Mouse (Mus musculus): Measurements from ENCODE around the gene March6. TPM values are rescaled to one million over a fixed set of nuclear protein-coding genes. Genes with fewer than 3 reads are reported as not detected.

The March6 gene
- polyA plus RNA-seq, 1 experiment from 2014 or later, result 12.9 TPM

DNA sequence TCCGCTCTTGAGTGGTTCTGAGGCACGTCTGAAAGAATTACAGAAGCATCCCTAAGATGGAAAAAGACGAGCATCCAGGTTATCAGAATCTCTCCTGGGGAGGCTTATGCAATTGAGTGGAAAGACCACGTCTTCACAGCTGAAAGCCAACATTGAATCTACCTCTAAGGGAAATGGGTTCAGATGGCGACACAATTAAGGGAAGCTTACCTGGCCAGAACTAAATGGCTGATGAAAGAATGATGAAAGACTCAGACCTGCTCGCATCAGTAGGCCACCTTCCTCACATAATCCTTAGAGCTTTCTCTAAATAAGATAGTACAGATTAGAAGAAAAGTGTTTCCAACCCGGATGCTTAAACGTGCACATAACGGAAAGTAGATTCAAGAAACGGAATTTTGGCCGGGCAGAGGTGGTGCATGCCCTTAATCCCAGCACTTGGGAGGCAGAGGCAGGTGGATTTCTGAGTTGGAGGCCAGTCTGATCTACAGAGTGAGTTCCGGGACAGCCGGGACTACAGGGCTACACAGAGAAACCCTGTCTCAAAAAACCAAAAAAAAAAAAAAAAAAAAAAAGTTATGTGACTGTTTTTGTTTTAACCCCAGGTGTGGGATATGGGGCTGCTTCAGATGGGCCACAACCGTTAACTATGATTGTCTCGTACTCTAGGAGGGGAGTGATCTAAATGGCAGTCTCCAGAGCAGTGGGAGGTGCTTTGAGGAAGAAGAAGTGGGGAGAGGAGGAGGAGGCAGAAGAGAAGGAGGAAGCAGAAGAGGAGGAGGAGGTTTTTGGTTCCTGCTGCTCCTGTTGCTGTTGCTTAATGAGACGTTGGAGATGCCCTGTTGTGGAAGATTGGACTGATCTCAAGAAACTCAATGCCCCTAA, 835 bp upstream of the March6 start:
- no peaks in the 10 kb centered on the region for H3K36me3 ChIP-seq (replicated peaks)
- H3K27ac ChIP-seq (replicated peaks), result peak overlapping the region; percentile 97
- H3K9me3 ChIP-seq (replicated peaks), result no peaks in the 10 kb centered on the region
- H3K9ac ChIP-seq, result peak overlapping the region; percentile 96
- no peaks in the 10 kb centered on the region for H3K27me3 ChIP-seq
- H3K4me3 ChIP-seq (replicated peaks), result peak overlapping the region; percentile 95
- peak overlapping the region; percentile 91 for H3K4me2 ChIP-seq
- ATAC-seq (ENCODE audit: insufficient read depth), result no peak
- WGBS (ENCODE audit: insufficient replicate concordance), result 6% methylated on average over 16 of the region's 16 CpGs
- peaks cover 70% of the 10 kb centered on the region for H3K4me1 ChIP-seq (replicated peaks)

GRCm38 (mm10) chr15:31529811-31530658, 818 bp downstream of the March6 start:
- ATAC-seq (ENCODE audit: insufficient read depth), result peak; percentile 11
- WGBS (ENCODE audit: insufficient replicate concordance), result under 1% methylated on average over 56 of the region's 56 CpGs
- Histone ChIP-seq H3K4me3 (replicated peaks) (peak overlapping the region; percentile 95), H3K4me1 (replicated peaks) (peaks cover 63% of the 10 kb centered on the region), H3K9me3 (replicated peaks) (no peaks in the 10 kb centered on the region), H3K36me3 (replicated peaks) (no peaks in the 10 kb centered on the region), H3K27me3 (no peaks in the 10 kb centered on the region), H3K27ac (replicated peaks) (peak overlapping the region; percentile 97), H3K9ac (peak overlapping the region; percentile 96), H3K4me2 (peak overlapping the region; percentile 91)

GRCm38 (mm10) chr15:31529103-31529502, 1.8 kb downstream of the March6 start:
- Histone ChIP-seq H3K36me3 (replicated peaks) (no peaks in the 10 kb centered on the region), H3K9me3 (replicated peaks) (no peaks in the 10 kb centered on the region), H3K27me3 (no peaks in the 10 kb centered on the region), H3K4me3 (replicated peaks) (peak overlapping the region; percentile 95), H3K9ac (peak overlapping the region; percentile 96), H3K4me2 (peak overlapping the region; percentile 91), H3K27ac (replicated peaks) (peak overlapping the region; percentile 97; the same call in 1 of the 2 replicates), H3K4me1 (replicated peaks) (peaks cover 63% of the 10 kb centered on the region)
- ATAC-seq (ENCODE audit: insufficient read depth), result no peak
- WGBS (ENCODE audit: insufficient replicate concordance), result 26% methylated on average over 6 of the region's 6 CpGs

DNA sequence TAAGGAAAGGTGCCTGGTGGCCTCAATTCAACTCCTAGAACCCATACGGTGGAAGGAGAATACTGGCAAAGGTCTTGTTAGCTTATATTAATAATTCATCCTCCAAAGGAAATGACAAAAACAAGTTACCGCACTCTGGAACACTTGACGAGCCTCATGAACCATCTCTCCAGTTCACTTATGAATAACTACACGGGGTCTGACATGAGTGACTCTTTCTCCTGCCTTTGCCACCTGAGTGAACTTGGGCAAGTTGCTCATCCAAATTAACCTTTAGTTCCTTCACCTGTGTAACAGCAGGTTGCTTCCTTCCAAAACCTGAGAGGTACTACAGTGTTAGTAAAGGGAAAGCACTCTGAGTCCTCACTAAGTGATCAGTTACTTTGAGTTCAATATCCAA, 2.4 kb downstream of the March6 start:
- peak overlapping the region; percentile 91 for H3K4me2 ChIP-seq
- peaks cover 64% of the 10 kb centered on the region for H3K4me1 ChIP-seq (replicated peaks)
- H3K9ac ChIP-seq, result no peak overlapping the region
- H3K27me3 ChIP-seq, result no peaks in the 10 kb centered on the region
- ATAC-seq (ENCODE audit: insufficient read depth), result no peak
- H3K9me3 ChIP-seq (replicated peaks), result no peaks in the 10 kb centered on the region
- peak overlapping the region; percentile 95; the same call in 1 of the 2 replicates for H3K4me3 ChIP-seq (replicated peaks)
- 82% methylated on average over 4 of the region's 4 CpGs for WGBS (ENCODE audit: insufficient replicate concordance)
- no peak overlapping the region for H3K27ac ChIP-seq (replicated peaks)
- no peaks in the 10 kb centered on the region for H3K36me3 ChIP-seq (replicated peaks)

DNA sequence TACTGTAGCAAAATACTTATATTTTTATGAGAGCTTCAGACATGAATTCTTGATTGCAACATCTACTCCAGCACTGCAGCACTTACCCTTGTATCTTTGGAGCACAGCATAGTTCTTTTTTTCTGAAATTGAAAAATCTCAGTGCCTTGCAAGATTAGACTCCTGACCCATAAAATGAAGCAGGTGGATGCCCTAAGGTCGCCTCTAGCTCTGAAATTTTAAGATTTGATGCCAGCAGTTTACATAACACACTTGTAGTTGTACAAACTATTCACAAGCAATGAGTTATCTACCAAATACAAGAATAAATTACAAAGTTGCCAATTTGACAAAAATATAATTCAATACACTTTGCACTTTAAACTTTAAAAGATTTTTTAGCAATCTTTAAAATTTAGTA, 4.4 kb downstream of the March6 start:
- Histone ChIP-seq H3K27me3 (no peaks in the 10 kb centered on the region), H3K4me1 (replicated peaks) (peaks cover 60% of the 10 kb centered on the region), H3K36me3 (replicated peaks) (no peaks in the 10 kb centered on the region), H3K27ac (replicated peaks) (no peak overlapping the region), H3K9me3 (replicated peaks) (no peaks in the 10 kb centered on the region), H3K9ac (no peak overlapping the region), H3K4me3 (replicated peaks) (no peak overlapping the region), H3K4me2 (no peak overlapping the region)
- ATAC-seq (ENCODE audit: insufficient read depth), result no peak
- 60% methylated on average over 1 of the region's 1 CpGs for WGBS (ENCODE audit: insufficient replicate concordance)

- 34% methylated on average over 5 of the region's 5 CpGs for WGBS (ENCODE audit: insufficient replicate concordance)
- H3K27ac ChIP-seq (replicated peaks), result no peak overlapping the region; the same call in 1 of the 2 replicates
- no peaks in the 10 kb centered on the region for H3K36me3 ChIP-seq (replicated peaks)
- no peak overlapping the region for H3K4me2 ChIP-seq
- H3K4me1 ChIP-seq (replicated peaks), result peaks cover 53% of the 10 kb centered on the region
- no peak overlapping the region for H3K4me3 ChIP-seq (replicated peaks)
- H3K9ac ChIP-seq, result no peak overlapping the region
- no peak for ATAC-seq (ENCODE audit: insufficient read depth)
- no peaks in the 10 kb centered on the region for H3K9me3 ChIP-seq (replicated peaks)
- H3K27me3 ChIP-seq, result no peaks in the 10 kb centered on the region
Measured at GRCm38 (mm10) chr15:31519000-31519399, 11.9 kb downstream of the March6 start.

DNA sequence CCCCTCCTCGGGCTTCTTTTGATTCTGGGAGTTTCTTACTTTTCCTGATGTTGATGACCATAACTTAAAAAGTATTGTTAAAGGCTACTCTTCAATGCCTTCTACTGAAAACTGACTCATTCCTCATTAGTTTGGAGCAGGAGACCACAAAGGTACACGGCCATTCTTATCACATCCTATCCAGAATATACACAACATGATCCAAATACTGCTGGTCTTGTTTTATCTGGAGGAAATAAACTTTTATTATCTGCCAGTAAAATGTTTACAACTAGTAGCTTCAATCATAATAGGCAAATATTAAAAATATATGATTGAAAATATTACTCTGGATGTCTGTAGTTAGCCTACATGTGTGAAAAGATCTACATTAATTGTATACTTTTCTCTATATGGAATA, 12.5 kb downstream of the March6 start:
- Histone ChIP-seq H3K36me3 (replicated peaks) (no peaks in the 10 kb centered on the region), H3K27me3 (no peaks in the 10 kb centered on the region), H3K27ac (replicated peaks) (no peak overlapping the region), H3K4me3 (replicated peaks) (no peak overlapping the region), H3K9ac (no peak overlapping the region), H3K4me2 (no peak overlapping the region), H3K4me1 (replicated peaks) (peaks cover 52% of the 10 kb centered on the region), H3K9me3 (replicated peaks) (no peaks in the 10 kb centered on the region)
- WGBS (ENCODE audit: insufficient replicate concordance), result 51% methylated on average over 2 of the region's 2 CpGs
- ATAC-seq (ENCODE audit: insufficient read depth), result no peak

DNA sequence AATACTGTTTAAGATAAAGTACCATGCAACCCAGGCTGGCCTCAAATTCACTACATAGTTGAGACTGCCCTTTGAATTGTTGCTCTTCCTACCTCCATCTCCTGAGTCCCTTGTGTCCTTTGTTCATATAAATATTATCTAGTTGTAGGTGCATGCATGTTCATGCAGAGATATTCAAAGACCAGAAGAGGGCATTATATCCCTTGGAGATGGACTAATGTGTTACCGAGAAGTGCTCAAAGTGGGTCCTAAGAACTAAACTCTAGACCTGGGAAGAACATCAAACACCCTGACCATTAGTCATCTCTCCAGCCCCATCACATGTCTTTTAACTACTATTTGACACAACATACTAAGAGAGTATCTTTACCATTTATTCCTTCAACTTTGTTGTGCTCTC, 13.7 kb downstream of the March6 start:
- Histone ChIP-seq H3K9ac (no peak overlapping the region), H3K27me3 (no peaks in the 10 kb centered on the region), H3K36me3 (replicated peaks) (no peaks in the 10 kb centered on the region), H3K27ac (replicated peaks) (no peak overlapping the region), H3K4me3 (replicated peaks) (no peak overlapping the region), H3K4me1 (replicated peaks) (peaks cover 50% of the 10 kb centered on the region), H3K4me2 (no peak overlapping the region), H3K9me3 (replicated peaks) (no peaks in the 10 kb centered on the region)
- no peak for ATAC-seq (ENCODE audit: insufficient read depth)
- 53% methylated on average over 1 of the region's 1 CpGs for WGBS (ENCODE audit: insufficient replicate concordance)

DNA sequence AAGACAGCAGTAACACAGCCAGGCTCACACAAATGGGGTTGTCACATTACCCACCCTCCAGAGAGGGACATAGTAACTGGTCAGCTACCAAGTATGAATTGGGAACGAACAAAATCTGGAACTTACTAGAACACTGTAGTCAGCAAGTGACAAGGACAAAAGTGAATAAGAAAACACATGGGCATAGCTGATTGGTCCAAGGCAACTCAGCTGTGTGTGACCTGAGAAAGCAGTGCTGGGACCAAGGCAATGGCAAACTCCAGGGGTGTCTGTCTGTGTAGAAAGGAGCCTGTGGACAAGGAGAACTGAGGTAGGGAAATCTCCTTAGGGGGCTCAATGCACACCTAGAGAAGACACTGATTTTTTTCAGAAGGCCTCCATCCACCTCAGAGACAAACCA, 19.1 kb downstream of the March6 start:
- Histone ChIP-seq H3K4me2 (peak overlapping the region; percentile 4; the same call in 1 of the 2 replicates), H3K36me3 (replicated peaks) (no peaks in the 10 kb centered on the region), H3K4me1 (replicated peaks) (peaks cover 34% of the 10 kb centered on the region), H3K9me3 (replicated peaks) (no peaks in the 10 kb centered on the region), H3K4me3 (replicated peaks) (no peak overlapping the region), H3K9ac (no peak overlapping the region), H3K27ac (replicated peaks) (0 out of 2 replicates have a peak overlapping the region, but pooled peaks have one; percentile 9), H3K27me3 (no peaks in the 10 kb centered on the region)
- peak; percentile 20; the same call in 1 of the 2 replicates for ATAC-seq (ENCODE audit: insufficient read depth)
- 56% methylated on average over 1 of the region's 1 CpGs for WGBS (ENCODE audit: insufficient replicate concordance)

- Histone ChIP-seq H3K9me3 (replicated peaks) (no peaks in the 10 kb centered on the region), H3K4me1 (replicated peaks) (peaks cover 33% of the 10 kb centered on the region), H3K9ac (no peak overlapping the region), H3K27ac (replicated peaks) (0 out of 2 replicates have a peak overlapping the region, but pooled peaks have one; percentile 9), H3K27me3 (no peaks in the 10 kb centered on the region), H3K4me3 (replicated peaks) (no peak overlapping the region), H3K36me3 (replicated peaks) (no peaks in the 10 kb centered on the region), H3K4me2 (peak overlapping the region; percentile 4; the same call in 1 of the 2 replicates)
- peak; percentile 82 for ATAC-seq (ENCODE audit: insufficient read depth)
Measured at GRCm38 (mm10) chr15:31511406-31511771, 19.5 kb downstream of the March6 start.

Data from liver, embryonic 15.5 days (tissue).